Mouse (Mus musculus) bone marrow, adult 2 months (tissue): ENCODE results near the gene Id2. TPM values are rescaled to one million over a fixed set of nuclear protein-coding genes. Genes with fewer than 3 reads are reported as not detected.

Experiments
- H3K27ac ChIP-seq: fragments of 200-500 bp; 2 replicates; pipeline ENCODE4 v1.5.1; 2012; ENCODE audit warnings: low read depth, mild to moderate bottlenecking, control low read depth, inconsistent platforms, low read length; ENCODE audit not compliant: control insufficient read depth, poor library complexity, insufficient read depth
- H3K4me1 ChIP-seq: fragments of 200-500 bp; 2 replicates; pipeline ENCODE4 v1.6.1; 2011; ENCODE audit warnings: low read length; ENCODE audit not compliant: control insufficient read depth, insufficient read depth
- H3K4me3 ChIP-seq: fragments of 200-500 bp; replicated peaks from 2 replicates; pipeline ENCODE3; 2011; ENCODE audit warnings: mild to moderate bottlenecking, low read depth, low read length, control low read depth; ENCODE audit not compliant: control insufficient read depth
- CTCF ChIP-seq: fragments of 200-500 bp; IDR thresholded peaks from 2 replicates; pipeline ENCODE4 v1.5.1; 2011; ENCODE audit warnings: low read length, control low read depth; ENCODE audit not compliant: control insufficient read depth, insufficient read depth
- POLR2A ChIP-seq: fragments of 200-500 bp; IDR thresholded peaks from 2 replicates; pipeline ENCODE4 v1.6.1; 2011; ENCODE audit warnings: low read depth, mild to moderate bottlenecking, control low read depth, low read length, borderline replicate concordance; ENCODE audit not compliant: control insufficient read depth
- WGBS: fragments of 180-500 bp; shearing (Covaris S2); methylation state at CpG from one replicate; pipeline ENCODE4 v1.1.7; 2018; 5-methylcytosine and 5-hydroxymethylcytosine counted together
- polyA plus RNA-seq: library from polyadenylated mRNA; stranded (reverse); fragments of >200 nt; gene quantifications from 2 replicates; pipeline ENCODE4 v1.2.4, GENCODE M21; 2011; ENCODE audit warnings: low replicate concordance; ENCODE audit not compliant: missing spikeins, insufficient read depth, insufficient read length

The Id2 gene
- polyA plus RNA-seq, 1 experiment, result 39.6 TPM

- H3K27ac ChIP-seq, result no peak overlapping the region
- 78% methylated on average over 4 of the region's 4 CpGs for WGBS
- TF ChIP-seq CTCF, result no peak
- TF ChIP-seq POLR2A, result no peak
- no peaks in the 10 kb centered on the region for H3K4me1 ChIP-seq
- H3K4me3 ChIP-seq, result no peak overlapping the region
These were observed 30.7 kb upstream of the Id2 start for GRCm38 (mm10) chr12:25127629-25128028.

GRCm38 (mm10) chr12:25126228-25126627 is 29.3 kb upstream of the Id2 start:
- H3K4me3 ChIP-seq, result no peak overlapping the region
- H3K27ac ChIP-seq, result no peak overlapping the region
- TF ChIP-seq POLR2A, result no peak
- no peak for TF ChIP-seq CTCF
- 85% methylated on average over 5 of the region's 5 CpGs for WGBS
- H3K4me1 ChIP-seq, result no peaks in the 10 kb centered on the region

DNA sequence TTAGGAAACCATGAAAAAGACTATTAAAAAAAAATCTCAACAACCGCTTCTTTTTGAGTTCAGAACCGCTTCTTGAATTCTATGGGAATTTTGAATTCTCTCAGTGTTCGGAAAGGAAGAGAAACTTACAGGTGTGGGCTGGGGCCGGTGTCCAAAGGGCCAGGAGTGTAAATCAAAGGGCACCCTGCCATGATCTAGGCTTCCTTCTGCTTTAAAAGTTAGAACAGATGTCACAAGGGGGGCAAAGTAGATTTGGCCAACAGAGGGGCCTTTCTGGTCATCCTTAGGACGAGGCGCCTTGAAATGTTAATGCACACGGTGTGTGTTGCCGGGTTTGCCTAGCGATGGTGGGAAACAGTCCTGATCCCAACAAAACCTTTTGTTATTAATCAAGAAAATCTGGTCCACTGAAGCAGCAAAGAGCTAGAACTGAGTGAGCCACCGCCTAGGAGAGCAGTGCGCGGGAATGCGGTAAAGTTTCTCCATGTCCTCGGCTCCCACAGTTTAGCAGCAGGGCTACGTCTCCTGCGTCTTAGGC is 28.4 kb upstream of the Id2 start:
- Histone ChIP-seq H3K27ac (no peak overlapping the region), H3K4me3 (no peak overlapping the region), H3K4me1 (no peaks in the 10 kb centered on the region)
- WGBS, result 84% methylated on average over 16 of the region's 16 CpGs
- TF ChIP-seq CTCF (no peak), POLR2A (no peak)

GRCm38 (mm10) chr12:25124431-25125238 is 27.7 kb upstream of the Id2 start:
- Histone ChIP-seq H3K4me3 (no peak overlapping the region), H3K27ac (no peak overlapping the region), H3K4me1 (no peaks in the 10 kb centered on the region)
- WGBS, result 84% methylated on average over 19 of the region's 19 CpGs
- TF ChIP-seq POLR2A (no peak), CTCF (no peak)

DNA sequence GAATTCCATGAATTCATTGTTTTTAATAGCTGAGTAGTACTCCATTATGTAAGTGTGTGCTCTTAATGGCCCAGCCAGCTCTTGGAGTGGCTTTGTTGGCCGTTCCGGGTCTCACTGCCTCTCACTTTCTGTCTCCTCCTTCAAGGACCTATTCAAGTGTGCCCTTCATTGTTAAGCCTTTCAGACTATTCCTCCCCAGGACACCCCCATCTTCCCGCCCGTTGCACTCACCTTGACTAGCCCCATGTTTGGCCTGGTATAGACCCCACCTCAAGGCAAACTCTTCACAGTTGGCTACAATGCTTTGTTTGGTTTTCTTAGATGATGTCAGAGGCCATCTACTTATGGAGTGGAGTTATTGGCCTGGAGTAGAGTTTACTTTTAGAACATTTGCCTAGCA is 23.8 kb upstream of the Id2 start:
- H3K27ac ChIP-seq, result no peak overlapping the region
- WGBS, result 88% methylated on average over 4 of the region's 4 CpGs
- TF ChIP-seq CTCF, result no peak
- no peak for TF ChIP-seq POLR2A
- H3K4me3 ChIP-seq, result no peak overlapping the region
- H3K4me1 ChIP-seq, result no peaks in the 10 kb centered on the region

GRCm38 (mm10) chr12:25119278-25119677 is 22.3 kb upstream of the Id2 start:
- WGBS, result 7% methylated on average over 15 of the region's 15 CpGs
- TF ChIP-seq POLR2A, result no peak
- no peak for TF ChIP-seq CTCF
- H3K4me1 ChIP-seq, result no peaks in the 10 kb centered on the region
- H3K4me3 ChIP-seq, result no peak overlapping the region
- H3K27ac ChIP-seq, result no peak overlapping the region

GRCm38 (mm10) chr12:25117856-25118511 is 21.0 kb upstream of the Id2 start:
- Histone ChIP-seq H3K4me1 (no peaks in the 10 kb centered on the region), H3K4me3 (no peak overlapping the region), H3K27ac (no peak overlapping the region)
- 62% methylated on average over 4 of the region's 4 CpGs for WGBS
- TF ChIP-seq CTCF (no peak), POLR2A (no peak)

- 70% methylated on average over 2 of the region's 2 CpGs for WGBS
- Histone ChIP-seq H3K4me1 (no peaks in the 10 kb centered on the region), H3K4me3 (no peak overlapping the region), H3K27ac (no peak overlapping the region)
- TF ChIP-seq CTCF (no peak), POLR2A (no peak)
These were observed 19.2 kb upstream of the Id2 start for GRCm38 (mm10) chr12:25116126-25116525.

GRCm38 (mm10) chr12:25114426-25114825 is 17.5 kb upstream of the Id2 start:
- 75% methylated on average over 1 of the region's 1 CpGs for WGBS
- Histone ChIP-seq H3K4me1 (no peaks in the 10 kb centered on the region), H3K4me3 (no peak overlapping the region), H3K27ac (no peak overlapping the region)
- no peak for TF ChIP-seq POLR2A
